Mouse (Mus musculus) gastrocnemius, adult 18-20 months (tissue): ENCODE measurements at regions not wholly inside any gene's neighbourhood (a gene's known extent, or its start where the extent isn't known, plus 50 kb on each side); places are given as distances from the start of the nearest gene placed in this dataset.

ENCODE experiments used
- DNase-seq: peaks from one replicate; pipeline ENCODE4 v3.0.0; 2021; ENCODE audit warnings: low spot score

GRCm38 (mm10) chr10:66796296-66796695, 299.6 kb upstream of the Jmjd1c start:
- no peak for DNase-seq

GRCm38 (mm10) chr10:66802691-66803090, 293.2 kb upstream of the Jmjd1c start:
- no peak for DNase-seq

- DNase-seq = peak; percentile 46
Observed at GRCm38 (mm10) chr10:66807261-66807968, 288.5 kb upstream of the Jmjd1c start.

- DNase-seq = no peak
Observed at GRCm38 (mm10) chr10:66812515-66813260, 283.2 kb upstream of the Jmjd1c start.

GRCm38 (mm10) chr10:66813850-66814564, 281.9 kb upstream of the Jmjd1c start:
- DNase-seq = no peak

GRCm38 (mm10) chr10:66814565-66815201, 281.2 kb upstream of the Jmjd1c start:
- peak; percentile 76 for DNase-seq

GRCm38 (mm10) chr10:66815951-66816350, 280.0 kb upstream of the Jmjd1c start:
- no peak for DNase-seq

- DNase-seq = no peak
Observed at GRCm38 (mm10) chr10:66816776-66817175, 279.1 kb upstream of the Jmjd1c start.

- DNase-seq = no peak
Observed at GRCm38 (mm10) chr10:66817876-66818275, 278.0 kb upstream of the Jmjd1c start.

GRCm38 (mm10) chr10:66819517-66819916, 276.4 kb upstream of the Jmjd1c start:
- DNase-seq = no peak

GRCm38 (mm10) chr10:66825737-66826136, 270.2 kb upstream of the Jmjd1c start:
- no peak for DNase-seq

GRCm38 (mm10) chr10:66826327-66826726, 269.6 kb upstream of the Jmjd1c start:
- DNase-seq = peak; percentile 27

- DNase-seq = no peak
Observed at GRCm38 (mm10) chr10:66834974-66835373, 261.0 kb upstream of the Jmjd1c start.

- DNase-seq = peak; percentile 58
Observed at GRCm38 (mm10) chr10:66839058-66839457, 256.9 kb upstream of the Jmjd1c start.

GRCm38 (mm10) chr10:66843258-66843657, 252.7 kb upstream of the Jmjd1c start:
- DNase-seq = peak; percentile 68

- no peak for DNase-seq
Observed at GRCm38 (mm10) chr10:66848778-66849177, 247.1 kb upstream of the Jmjd1c start.

GRCm38 (mm10) chr10:66849681-66850080, 246.2 kb upstream of the Jmjd1c start:
- DNase-seq = no peak

- DNase-seq = no peak
Observed at GRCm38 (mm10) chr10:66850972-66851478, 244.9 kb upstream of the Jmjd1c start.

GRCm38 (mm10) chr10:66851841-66852240, 244.1 kb upstream of the Jmjd1c start:
- DNase-seq = no peak

GRCm38 (mm10) chr10:66852708-66853107, 243.2 kb upstream of the Jmjd1c start:
- DNase-seq = no peak

GRCm38 (mm10) chr10:66853258-66853657, 242.7 kb upstream of the Jmjd1c start:
- peak; percentile 83 for DNase-seq

GRCm38 (mm10) chr10:66854895-66855294, 241.0 kb upstream of the Jmjd1c start:
- DNase-seq = no peak
